8 mouse cellular contexts compared by ENCODE assay signal in the genomic region with DNA sequence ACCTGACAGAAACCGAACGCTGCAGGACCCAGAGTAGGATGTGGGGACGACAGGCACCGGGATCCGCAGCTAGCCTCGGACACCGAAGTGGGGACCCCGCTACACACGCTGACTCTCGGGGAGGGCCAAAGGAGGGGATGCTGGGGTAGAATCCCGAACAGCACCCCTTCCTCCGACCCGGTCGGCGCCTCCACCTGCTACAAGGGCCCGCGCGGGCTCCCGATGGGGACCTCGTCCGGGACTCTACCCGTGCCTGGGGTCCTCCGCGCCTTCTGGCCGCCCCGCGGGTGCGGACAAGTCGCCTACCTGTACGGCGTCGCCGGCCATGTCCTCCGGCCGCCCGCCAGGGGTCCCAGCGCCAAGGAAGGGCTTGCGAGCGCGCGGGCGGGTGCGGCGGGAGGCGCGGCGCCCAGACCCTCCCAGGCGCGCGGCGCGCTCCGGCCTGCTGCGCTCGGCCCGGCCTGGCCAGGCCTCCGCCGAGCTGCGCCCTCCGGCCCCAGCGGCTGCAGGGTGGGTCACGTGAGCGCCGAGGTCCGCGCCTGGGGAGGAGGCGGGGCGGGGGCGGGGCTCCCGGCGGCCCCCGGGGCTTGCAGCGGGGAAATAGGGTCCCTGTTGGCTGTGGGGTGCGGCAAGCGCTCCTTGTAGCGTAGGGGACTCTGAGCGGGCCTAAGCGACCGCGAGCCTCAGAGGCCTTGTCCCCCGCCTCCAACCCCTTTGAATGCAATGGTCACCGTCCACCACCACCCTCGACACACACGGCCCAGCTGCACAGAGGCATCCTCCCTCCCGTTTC. TPM values are rescaled to one million over a fixed set of nuclear protein-coding genes. Genes with fewer than 3 reads are reported as not detected.
DNase-seq lines count a peak whose midpoint lies in the region; ATAC-seq and TF ChIP-seq lines count a peak whose summit lies in the region.

Gene Pkn1 (minus strand): TSS at position 519 of the 793 bp plus-strand sequence.

- no peak for TF ChIP-seq CTCF in lung, adult 2 months (IDR thresholded peaks at IDR 0.05; ENCODE audit: insufficient read depth, low read length)

- H3K9me3 ChIP-seq in forebrain, embryonic 10.5 days = 0 out of 2 replicates have a peak, but pooled peaks cover 4% of the 10 kb centered on the region
- no peaks in the 10 kb centered on the region for H3K9me3 ChIP-seq in neural tube, embryonic 15.5 days (replicated peaks)

- intact Hi-C loops in heart, postnatal 10 days (cut with DNase I) = loop anchor here (2.0 kb wide), 1 partner anchor 16 kb away; the partner anchor contains the start of gene Ddx39

- H3K4me3 ChIP-seq in forebrain, embryonic 10.5 days = peak within 1 kb of the TSS; percentile 92
- peak within 1 kb of the TSS; percentile 74 for H3K4me3 ChIP-seq in lung, adult 2 months (replicated peaks; ENCODE audit: extremely low read depth, low read depth, low read length)
- peak within 1 kb of the TSS; percentile 80 for H3K4me3 ChIP-seq in neural tube, embryonic 15.5 days (replicated peaks)

- peak within 1 kb of the TSS; percentile 94 for H3K4me2 ChIP-seq in neural tube, embryonic 15.5 days

- H3K9ac ChIP-seq in neural tube, embryonic 15.5 days (replicated peaks) = peak within 1 kb of the TSS; percentile 89

- no peaks in the 10 kb centered on the region for H3K27me3 ChIP-seq in forebrain, embryonic 10.5 days (ENCODE audit: poor library complexity, severe bottlenecking)
- no peaks in the 10 kb centered on the region for H3K27me3 ChIP-seq in neural tube, embryonic 15.5 days (replicated peaks)

- H3K4me1 ChIP-seq in forebrain, embryonic 10.5 days = peaks cover 44% of the 10 kb centered on the region
- peaks cover 25% of the 10 kb centered on the region for H3K4me1 ChIP-seq in lung, adult 2 months (ENCODE audit: control insufficient read depth, insufficient read depth, low read length)
- peaks cover 45% of the 10 kb centered on the region for H3K4me1 ChIP-seq in neural tube, embryonic 15.5 days

- WGBS in forebrain, embryonic 10.5 days = under 1% methylated on average over 85 of the region's 85 CpGs
- under 1% methylated on average over 78 of the region's 85 CpGs for WGBS in lung, adult 2 months
- under 1% methylated on average over 62 of the region's 85 CpGs for WGBS in neural tube, embryonic 15.5 days

- TF ChIP-seq POLR2A in lung, adult 2 months (IDR thresholded peaks at IDR 0.05; ENCODE audit: borderline replicate concordance, extremely low read depth, low read depth, low read length) = peak; percentile 74

- no peaks in the 10 kb centered on the region for H3K36me3 ChIP-seq in forebrain, embryonic 10.5 days (replicated peaks)
- H3K36me3 ChIP-seq in neural tube, embryonic 15.5 days = no peaks in the 10 kb centered on the region

- peak; percentile 77 for DNase-seq in CD4-positive helper T cell, adult 2 months (ENCODE audit: low read depth, low spot score)
- DNase-seq in brain, adult 2 months (ENCODE audit: low read depth, low spot score) = peak; percentile 89
- peak; percentile 79 for DNase-seq in forebrain, embryonic 10.5 days (ENCODE audit: extremely low spot score, low spot score)
- DNase-seq in heart, postnatal 10 days = peak; percentile 83 to 86
- DNase-seq in kidney, postnatal 4 days = peak; percentile 88 to 93
- peak; percentile 71 for DNase-seq in lung, adult 2 months
- peak; percentile 66 for DNase-seq in thymus, adult 18-20 months

- ATAC-seq in neural tube, embryonic 15.5 days (ENCODE audit: low FRiP score) = peak; percentile 90

- peak within 1 kb of the TSS; percentile 94 for H3K27ac ChIP-seq in forebrain, embryonic 10.5 days
- peak within 1 kb of the TSS; percentile 74 for H3K27ac ChIP-seq in neural tube, embryonic 15.5 days (replicated peaks)

RNA-seq across cellular contexts. Expression of gene Pkn1, which starts in this region (rescaled TPM):
- polyA plus RNA-seq in forebrain, embryonic 10.5 days (2016; fragmentation: Nextera tagmentation; extraction: Ambion mirVana) = 29.0 and 29.3 TPM in 2 replicates
- 10 to 100 TPM; 58.9 to 66.7 TPM for total RNA-seq in heart, postnatal 10 days (2021)
- 148 and 168 TPM in 2 replicates for polyA plus RNA-seq in lung, adult 2 months (2012; rRNA removed)
- 24.6 and 25.1 TPM in 2 replicates for polyA plus RNA-seq in neural tube, embryonic 15.5 days (2015; fragmentation: Nextera tagmentation; extraction: Ambion mirVana)

Comparison
In these comparisons a context has a peak if more than half of its experiments do, and no peak if none do; other contexts are left out.
1. Peak in every context shown above with its lines: DNase-seq, ATAC-seq, H3K4me3 ChIP-seq and H3K27ac ChIP-seq.